Mouse (Mus musculus) natural killer cell, adult 2 months (primary cell): ENCODE data around the gene Kctd15.

Experiments
- DNase-seq, 2 experiments: peaks; one replicate each; pipeline ENCODE4 v3.0.0; 2022; ENCODE audit warnings: low spot score in 2 of 2

Kctd15 gene

GRCm38 (mm10) chr7:34663145-34663544, 6.6 kb upstream of the Kctd15 start:
- no peak for DNase-seq

- DNase-seq: no peak
These were observed 5.7 kb upstream of the Kctd15 start for GRCm38 (mm10) chr7:34662227-34662626.

- no peak for DNase-seq
These were observed 3.0 kb upstream of the Kctd15 start for GRCm38 (mm10) chr7:34659386-34660085.

- peak; percentile 45 to 58 for DNase-seq
These were observed 1.3 kb downstream of the Kctd15 start for GRCm38 (mm10) chr7:34655086-34655839.

GRCm38 (mm10) chr7:34654441-34655085, 2.0 kb downstream of the Kctd15 start:
- no peak for DNase-seq

DNA sequence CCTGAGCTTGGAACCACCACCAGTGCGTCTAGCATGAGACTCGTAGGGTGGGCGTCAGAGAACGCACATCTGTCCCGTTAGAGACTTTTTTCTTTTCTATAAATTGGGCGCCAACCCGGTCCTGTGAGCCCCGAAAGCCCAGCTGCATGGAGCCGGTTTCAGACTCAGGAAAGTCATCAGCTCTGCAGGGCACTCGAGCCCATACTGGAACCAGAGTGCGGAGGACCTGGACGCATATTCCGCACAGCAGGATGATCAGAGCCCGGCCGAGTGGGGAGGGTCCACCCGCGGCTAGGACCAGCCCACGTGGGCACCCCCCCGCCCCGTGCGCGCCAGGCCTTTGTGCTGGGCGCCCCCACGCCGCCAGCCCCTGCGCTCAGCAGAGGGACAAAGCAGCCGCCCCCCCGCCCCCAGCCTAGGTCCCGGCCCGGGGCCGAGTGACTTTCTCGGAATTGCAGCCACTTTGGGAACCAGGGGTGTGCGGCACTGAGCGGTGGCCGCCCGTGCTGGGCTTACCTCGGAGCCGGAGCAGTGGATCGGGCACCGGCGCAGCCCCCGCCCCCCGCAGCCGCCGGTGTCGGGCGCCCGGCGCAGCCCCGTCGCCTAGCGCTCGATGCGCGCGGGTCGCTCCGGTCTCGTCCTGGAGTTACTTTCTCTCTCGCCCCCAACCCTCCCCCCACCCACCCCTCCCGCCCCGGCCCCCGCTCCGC, 2.6 kb downstream of the Kctd15 start:
- no peak for DNase-seq

DNA sequence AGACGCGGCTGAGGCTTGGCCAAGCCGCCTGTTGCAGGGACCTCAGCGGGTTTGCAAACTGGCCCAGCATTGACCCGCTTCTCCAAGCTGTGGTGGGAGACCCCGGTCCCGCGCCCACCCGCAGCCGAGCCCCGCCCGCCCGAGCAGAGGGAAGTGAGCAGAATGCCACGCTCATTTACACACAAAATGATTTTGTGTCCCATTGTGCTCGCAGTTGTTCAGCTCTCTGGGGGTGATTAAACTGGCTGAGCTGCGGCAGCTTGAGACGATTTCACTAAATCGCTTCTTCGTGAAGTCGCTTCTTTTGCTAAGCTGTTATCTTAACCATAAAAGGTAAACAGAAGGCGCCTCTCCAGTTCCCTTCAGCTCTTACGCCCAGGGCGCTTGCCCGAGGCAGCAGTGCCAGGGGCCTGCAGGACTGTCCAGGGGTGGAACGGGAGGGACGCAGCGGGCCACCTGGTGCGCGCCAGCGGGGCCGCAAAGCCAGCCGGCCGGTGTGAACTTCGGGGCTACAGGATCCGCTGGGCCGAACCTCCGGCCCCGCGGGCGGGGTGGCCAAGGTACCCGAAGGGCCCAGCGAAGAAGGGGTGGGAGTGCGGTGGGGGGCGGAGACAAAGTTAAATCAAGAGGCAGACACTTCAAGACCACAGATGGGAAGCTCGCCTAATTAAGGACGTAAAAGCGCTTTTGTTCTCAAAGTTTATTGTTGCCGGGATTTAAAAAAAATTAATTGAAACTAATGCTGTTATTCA, 3.6 kb downstream of the Kctd15 start:
- no peak for DNase-seq

DNA sequence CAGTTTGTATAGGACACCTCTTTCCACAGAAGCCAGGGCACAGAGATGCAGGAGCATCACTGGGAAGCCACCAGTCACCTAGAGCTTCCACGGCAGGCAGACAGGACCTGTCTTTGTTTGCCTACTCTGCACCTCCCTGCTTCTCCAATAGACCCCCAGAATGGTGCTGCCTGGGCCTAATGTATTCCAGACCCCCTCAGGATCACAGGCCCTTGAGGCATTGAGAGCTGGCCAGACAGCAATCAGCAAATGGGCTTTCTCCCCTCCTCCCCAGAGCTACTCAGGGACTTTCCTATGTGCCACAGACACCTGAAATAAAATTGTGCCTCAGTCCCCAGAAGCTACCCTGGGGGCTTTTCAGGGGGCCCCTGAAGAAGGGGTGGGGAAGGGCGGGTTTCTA, 5.2 kb downstream of the Kctd15 start:
- DNase-seq: no peak

- no peak for DNase-seq
These were observed 9.5 kb downstream of the Kctd15 start for GRCm38 (mm10) chr7:34647052-34647451.

DNA sequence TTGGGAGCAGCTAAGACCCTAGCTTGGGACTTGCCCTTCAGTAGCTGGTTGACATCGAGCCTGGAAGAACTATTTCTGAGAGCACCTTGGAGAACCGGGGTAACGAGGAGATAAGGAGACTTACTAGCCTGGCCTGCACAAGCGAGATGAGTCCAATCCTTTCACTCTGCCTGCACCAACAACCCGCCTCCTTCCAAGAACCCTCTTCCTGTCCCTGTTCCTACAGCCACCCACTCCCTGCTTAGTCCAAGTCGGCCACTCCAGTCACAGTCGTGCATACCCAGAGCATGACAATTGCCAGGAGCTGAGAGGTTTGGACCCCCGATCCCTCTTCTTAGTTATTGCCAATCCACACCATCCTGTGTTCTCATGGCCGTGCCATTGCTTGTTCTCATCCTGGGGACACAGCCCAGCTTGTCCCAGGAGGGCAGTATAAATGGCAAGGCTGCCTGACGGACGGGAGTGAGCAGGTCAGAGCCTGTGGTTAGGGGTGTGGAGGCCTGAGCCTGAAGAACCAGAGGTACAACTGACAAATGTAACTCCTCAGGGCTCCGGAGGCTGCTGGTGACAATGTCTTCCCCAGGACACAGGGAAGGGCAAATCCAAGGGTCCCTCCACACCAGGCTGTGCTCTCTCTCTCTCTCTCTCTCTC, 10.3 kb downstream of the Kctd15 start:
- DNase-seq: no peak

DNA sequence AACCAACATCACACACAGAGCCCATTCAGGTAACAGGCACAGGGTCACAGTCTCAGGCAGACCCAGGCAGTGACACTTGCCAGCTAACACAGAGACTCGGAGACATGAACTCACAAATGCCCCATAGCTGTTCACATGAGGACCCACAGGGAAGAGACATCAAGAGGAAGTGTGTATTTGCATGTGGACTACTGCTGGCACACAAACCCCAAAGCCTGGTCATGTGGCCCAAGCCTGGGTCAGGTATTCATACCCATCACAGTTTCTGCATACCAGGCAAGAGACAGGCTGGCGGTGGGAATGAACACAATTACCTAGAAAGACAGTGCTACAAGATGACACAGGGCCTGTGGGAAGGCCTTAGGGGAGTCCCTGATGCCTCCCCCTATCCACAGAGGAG, 10.9 kb downstream of the Kctd15 start:
- no peak for DNase-seq

DNA sequence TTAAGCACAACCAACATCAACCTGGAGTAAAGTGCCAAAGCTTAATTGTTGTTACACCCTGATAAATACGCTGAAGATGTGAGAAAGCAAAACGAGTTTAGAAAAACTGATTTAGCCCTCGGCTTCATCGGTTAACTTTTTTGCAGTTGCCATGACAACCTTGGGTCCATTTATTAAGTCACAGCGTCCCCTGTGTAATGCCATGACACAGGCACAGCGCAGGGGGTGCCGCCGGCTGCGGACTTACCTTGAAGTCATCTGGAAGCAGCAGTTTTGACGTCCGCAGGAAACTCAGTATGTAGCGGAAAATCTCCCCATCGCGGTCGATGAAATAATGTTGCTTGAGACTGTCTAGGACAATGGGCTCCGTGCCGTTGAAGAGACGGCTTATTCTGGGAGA, 11.9 kb downstream of the Kctd15 start:
- DNase-seq: no peak

DNA sequence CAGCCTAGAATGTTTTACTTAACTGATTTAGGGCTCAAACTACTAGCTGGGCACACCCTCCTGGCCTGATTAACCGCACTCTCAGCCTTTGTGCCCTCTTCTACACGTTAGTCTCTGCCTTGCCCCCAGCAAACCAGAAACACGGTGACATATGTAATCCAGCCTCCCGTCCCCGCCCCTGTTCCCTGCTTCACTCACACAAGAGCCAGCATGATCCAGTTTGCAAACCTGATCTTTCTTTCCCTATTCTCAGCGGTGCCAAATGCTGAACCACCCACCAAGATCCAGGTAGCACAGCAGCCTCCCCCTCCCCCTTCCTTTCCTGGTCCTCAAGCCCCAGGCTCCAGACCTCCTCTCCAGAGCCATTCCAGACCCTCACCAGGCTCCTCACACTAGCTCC, 13.2 kb downstream of the Kctd15 start:
- DNase-seq: no peak

DNA sequence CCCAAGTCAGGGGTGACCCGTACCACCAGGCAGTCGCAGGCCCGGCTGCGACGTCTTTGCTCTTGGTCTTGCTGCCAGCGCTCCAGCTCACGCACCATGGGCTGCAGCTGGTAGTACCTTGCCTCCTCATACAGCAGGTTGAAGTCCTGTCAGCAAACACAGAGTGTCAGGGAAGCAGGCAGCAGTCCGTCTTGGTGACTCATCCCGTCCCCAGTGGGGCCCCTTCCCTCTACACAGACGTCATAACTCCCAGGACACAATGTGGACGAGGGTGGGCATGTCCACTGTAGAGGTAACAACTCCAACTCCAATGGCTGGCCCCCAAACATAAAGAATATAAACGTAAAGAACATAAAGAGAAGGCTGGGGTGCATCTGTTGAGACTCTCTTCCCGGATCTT, 14.6 kb downstream of the Kctd15 start:
- no peak for DNase-seq

- no peak for DNase-seq
These were observed 16.7 kb downstream of the Kctd15 start for GRCm38 (mm10) chr7:34639798-34640197.

DNA sequence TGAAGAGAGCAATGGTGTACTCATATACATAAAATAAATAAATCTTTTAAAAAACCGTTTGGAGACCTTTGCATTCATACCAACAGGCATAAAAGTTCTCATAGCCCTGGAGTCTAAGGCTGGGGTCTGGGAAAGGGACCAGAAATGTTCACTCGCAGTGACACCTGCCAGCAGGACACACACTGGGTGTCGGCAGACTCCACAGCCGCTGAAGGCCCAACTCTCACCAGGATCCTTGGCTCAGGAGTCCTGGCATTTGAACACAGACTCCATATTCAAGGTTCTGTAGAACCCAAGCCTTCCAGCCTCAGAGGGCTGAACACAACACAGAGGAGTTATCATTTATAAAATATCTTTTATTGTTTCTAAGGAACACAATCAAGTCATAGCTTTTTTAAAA, 19.9 kb downstream of the Kctd15 start:
- DNase-seq: no peak

GRCm38 (mm10) chr7:34632966-34633742, 23.4 kb downstream of the Kctd15 start:
- no peak for DNase-seq

GRCm38 (mm10) chr7:34630211-34631085, 26.1 kb downstream of the Kctd15 start:
- DNase-seq: peak; percentile 49 to 66

DNA sequence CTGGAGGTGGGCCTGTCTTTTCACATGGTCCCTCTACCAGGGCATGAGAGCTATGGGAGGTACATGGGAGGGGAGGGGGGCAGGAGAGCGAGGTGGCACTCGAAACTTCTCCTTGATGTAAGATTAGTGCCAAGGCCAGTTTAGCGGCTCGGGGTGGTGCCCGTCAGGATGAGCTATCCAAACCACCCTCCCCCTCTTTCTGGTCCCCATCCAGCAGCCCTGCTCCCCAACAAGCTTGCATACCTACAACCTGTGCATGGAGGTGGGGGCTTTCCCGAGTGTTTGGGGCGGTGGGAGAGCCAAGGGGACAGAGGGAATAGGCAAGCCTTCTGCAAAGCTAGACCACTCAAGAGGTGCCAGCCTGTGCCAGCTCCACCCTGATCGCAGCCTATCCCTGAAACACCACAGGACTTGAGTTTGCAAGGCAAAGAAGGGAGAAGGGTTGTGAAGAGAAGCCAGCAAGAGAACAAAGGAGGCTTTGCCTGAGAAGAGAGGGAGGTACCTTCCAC, 26.8 kb downstream of the Kctd15 start:
- no peak for DNase-seq
